Comparison of ENCODE assay signal across 8 mouse cellular contexts in the genomic region with DNA sequence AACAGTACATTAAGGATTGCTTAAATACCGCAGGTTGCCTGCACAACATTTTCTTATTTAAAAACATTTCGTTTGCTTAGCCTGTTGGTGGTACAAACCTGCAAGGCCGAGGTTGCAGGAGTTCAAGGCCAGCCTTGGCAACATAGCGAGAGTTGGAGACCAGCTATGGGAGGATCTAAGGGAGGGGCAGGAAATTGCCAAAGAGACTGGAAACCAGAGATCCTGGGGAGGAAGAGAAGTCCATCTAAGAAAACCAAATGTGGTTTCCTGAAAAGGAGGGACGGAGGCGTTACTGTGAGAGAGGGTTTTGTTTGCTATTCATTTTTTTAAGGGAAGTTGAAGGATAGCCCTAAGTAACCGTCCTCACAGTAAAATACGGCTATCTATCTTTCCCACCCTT. TPM values are rescaled to one million over a fixed set of nuclear protein-coding genes. Genes with fewer than 3 reads are reported as not detected.
DNase-seq lines count a peak whose midpoint lies in the region; ATAC-seq lines count a peak whose summit lies in the region.

No protein-coding gene starts in this region.

- 46% methylated on average over 8 of the region's 8 CpGs for WGBS in heart, embryonic 13.5 days
- WGBS in limb, embryonic 12.5 days: 62% methylated on average over 8 of the region's 8 CpGs
- WGBS in midbrain, embryonic 15.5 days: 60% methylated on average over 8 of the region's 8 CpGs

- DNase-seq in embryo, embryonic 11 days: peak; percentile 9
- no peak for DNase-seq in embryo, embryonic 10.5 days (ENCODE audit: low spot score)
- no peak for DNase-seq in c-Kit-positive CD71-positive TER-119-positive erythroid progenitor cells, embryonic 14.5 days (ENCODE audit: low spot score)
- DNase-seq in layer of hippocampus, adult 11-12 months (ENCODE audit: low spot score): no peak

- H3K4me1 ChIP-seq in brown adipose tissue, adult 24 weeks (ENCODE audit: control insufficient read depth, insufficient read depth, insufficient read length, low read length): peaks cover 3% of the 10 kb centered on the region; the same call in 1 of the 2 replicates
- H3K4me1 ChIP-seq in heart, embryonic 13.5 days: peaks cover 21% of the 10 kb centered on the region
- peaks cover 20% of the 10 kb centered on the region for H3K4me1 ChIP-seq in limb, embryonic 12.5 days (replicated peaks)
- H3K4me1 ChIP-seq in midbrain, embryonic 15.5 days: peaks cover 19% of the 10 kb centered on the region

- H3K4me3 ChIP-seq in brown adipose tissue, adult 24 weeks (ENCODE audit: insufficient read depth, low read depth, low read length): peak overlapping the region; percentile 56; the same call in 1 of the 2 replicates
- H3K4me3 ChIP-seq in heart, embryonic 13.5 days: peak overlapping the region; percentile 75
- H3K4me3 ChIP-seq in limb, embryonic 12.5 days (replicated peaks): peak overlapping the region; percentile 73
- H3K4me3 ChIP-seq in midbrain, embryonic 15.5 days: peak overlapping the region; percentile 70

- H3K4me2 ChIP-seq in heart, embryonic 13.5 days: peak overlapping the region; percentile 84
- H3K4me2 ChIP-seq in limb, embryonic 12.5 days: peak overlapping the region; percentile 81
- H3K4me2 ChIP-seq in midbrain, embryonic 15.5 days: peak overlapping the region; percentile 87

- H3K9ac ChIP-seq in heart, embryonic 13.5 days: peak overlapping the region; percentile 95
- peak overlapping the region; percentile 91; the same call in 1 of the 2 replicates for H3K9ac ChIP-seq in limb, embryonic 12.5 days (replicated peaks)
- 0 out of 2 replicates have a peak overlapping the region, but pooled peaks have one; percentile 83 for H3K9ac ChIP-seq in midbrain, embryonic 15.5 days

- peak overlapping the region; percentile 56 for H3K27ac ChIP-seq in brown adipose tissue, adult 24 weeks (replicated peaks; ENCODE audit: low read depth, low read length)
- H3K27ac ChIP-seq in heart, embryonic 13.5 days (replicated peaks): peak overlapping the region; percentile 100
- H3K27ac ChIP-seq in limb, embryonic 12.5 days: peak overlapping the region; percentile 99; the same call in 1 of the 2 replicates
- H3K27ac ChIP-seq in midbrain, embryonic 15.5 days: peak overlapping the region; percentile 98

- H3K27me3 ChIP-seq in heart, embryonic 13.5 days (replicated peaks): no peaks in the 10 kb centered on the region
- no peaks in the 10 kb centered on the region for H3K27me3 ChIP-seq in limb, embryonic 12.5 days
- H3K27me3 ChIP-seq in midbrain, embryonic 15.5 days (replicated peaks): no peaks in the 10 kb centered on the region

- no peak for ATAC-seq in heart, embryonic 13.5 days (ENCODE audit: extremely low read depth, insufficient number of reproducible peaks, low FRiP score, low TSS enrichment)
- ATAC-seq in limb, embryonic 12.5 days (ENCODE audit: insufficient number of reproducible peaks, insufficient read depth, low FRiP score, low TSS enrichment, low read depth): no peak
- no peak for ATAC-seq in midbrain, embryonic 15.5 days (replicated peaks)

- peaks cover 4% of the 10 kb centered on the region; the same call in 1 of the 2 replicates for H3K9me3 ChIP-seq in heart, embryonic 13.5 days
- H3K9me3 ChIP-seq in limb, embryonic 12.5 days: peaks cover 3% of the 10 kb centered on the region; the same call in 1 of the 2 replicates
- H3K9me3 ChIP-seq in midbrain, embryonic 15.5 days: no peaks in the 10 kb centered on the region

- peaks cover 29% of the 10 kb centered on the region for H3K36me3 ChIP-seq in heart, embryonic 13.5 days
- H3K36me3 ChIP-seq in limb, embryonic 12.5 days: peaks cover 20% of the 10 kb centered on the region
- no peaks in the 10 kb centered on the region for H3K36me3 ChIP-seq in midbrain, embryonic 15.5 days (replicated peaks)

RNA-seq across cellular contexts. Expression of a gene that starts 1.3 kb away (rescaled TPM):
- polyA plus RNA-seq in brown adipose tissue, adult 24 weeks (2012; ENCODE audit: insufficient read depth, insufficient read length, missing spikeins): 1.4 and 3.2 TPM in 2 replicates
- polyA plus RNA-seq in heart, embryonic 13.5 days (2015; fragmentation: Nextera tagmentation; extraction: Ambion mirVana): 1.6 TPM in 2 replicates
- 2.7 and 2.9 TPM in 2 replicates for polyA plus RNA-seq in limb, embryonic 12.5 days (2016; fragmentation: Nextera tagmentation; extraction: Ambion mirVana)
- polyA plus RNA-seq in midbrain, embryonic 15.5 days (2015; fragmentation: Nextera tagmentation; extraction: Ambion mirVana): 1.3 and 1.6 TPM in 2 replicates
